Mouse (Mus musculus): ENCODE measurements around the gene Pla2g4a.

DNA sequence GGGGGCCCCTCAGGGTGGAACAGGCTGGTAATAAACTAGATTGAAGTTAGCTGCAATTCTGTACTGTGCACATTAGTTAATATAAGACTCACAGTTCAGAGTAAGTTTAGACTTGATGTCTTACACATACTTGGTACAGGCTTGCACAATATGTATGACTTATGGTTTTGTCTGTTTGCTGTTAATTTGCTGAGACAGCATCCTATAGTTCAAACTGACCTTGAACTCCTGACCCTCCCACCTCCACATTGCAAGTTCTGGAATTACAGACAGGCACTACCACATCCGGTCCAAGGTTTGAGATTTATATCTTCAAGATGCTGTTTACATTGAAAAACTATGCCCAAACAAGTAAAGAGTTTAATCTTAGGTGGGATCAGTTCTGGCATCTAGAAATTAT is 4.7 kb upstream of the Pla2g4a start:
- TF ChIP-seq CTCF (IDR thresholded peaks at IDR 0.05; ENCODE audit: extremely low read depth, insufficient read length, insufficient replicate concordance, low read depth, low read length) = no peak
- TF ChIP-seq POLR2A (IDR thresholded peaks at IDR 0.05; ENCODE audit: low read depth, low read length) = no peak
